In genomic region chr2:51148065-51148407, GRCm38 (mm10) we compare ENCODE assay signal across 8 mouse cellular contexts. TPM values are rescaled to one million over a fixed set of nuclear protein-coding genes. Genes with fewer than 3 reads are reported as not detected.
DNase-seq lines count a peak whose midpoint lies in the region; ATAC-seq and TF ChIP-seq lines count a peak whose summit lies in the region.

No protein-coding gene starts in this region.

- peaks cover 7% of the 10 kb centered on the region; the same call in 1 of the 2 replicates for H3K4me1 ChIP-seq in lung, postnatal 0 days (ENCODE audit: insufficient read depth, low read depth, low read length)
- peaks cover 4% of the 10 kb centered on the region for H3K4me1 ChIP-seq in limb, embryonic 11.5 days (ENCODE audit: control insufficient read depth, insufficient read depth, low read length)
- peaks cover 13% of the 10 kb centered on the region; the same call in 1 of the 2 replicates for H3K4me1 ChIP-seq in small intestine, adult 2 months (ENCODE audit: control insufficient read depth, insufficient read depth, insufficient read length, low read length)

- no peaks in the 10 kb centered on the region for H3K36me3 ChIP-seq in lung, postnatal 0 days (ENCODE audit: insufficient read depth, low read length)
- H3K36me3 ChIP-seq in limb, embryonic 11.5 days (ENCODE audit: control insufficient read depth, insufficient read depth, low read length), result no peaks in the 10 kb centered on the region
- H3K36me3 ChIP-seq in small intestine, adult 2 months (ENCODE audit: control insufficient read depth, insufficient read depth, low read length), result no peaks in the 10 kb centered on the region

- 0 out of 2 replicates have a peak, but pooled peaks have one; percentile 3 for ATAC-seq in cerebellum, adult (ENCODE audit: insufficient number of reproducible peaks, low FRiP score, low TSS enrichment)
- ATAC-seq in lung, postnatal 0 days, result peak; percentile 12
- ATAC-seq in limb, embryonic 11.5 days (ENCODE audit: insufficient number of reproducible peaks, low FRiP score, low TSS enrichment, low read depth), result peak; percentile 33; the same call in 1 of the 2 replicates

- peak overlapping the region; percentile 62 for H3K4me3 ChIP-seq in lung, postnatal 0 days (ENCODE audit: low read depth, low read length)
- peak overlapping the region; percentile 87 for H3K4me3 ChIP-seq in limb, embryonic 11.5 days (ENCODE audit: low read depth, low read length)
- peak overlapping the region; percentile 96 for H3K4me3 ChIP-seq in small intestine, adult 2 months (ENCODE audit: low read depth, low read length)

- H3K4me2 ChIP-seq in lung, postnatal 0 days (replicated peaks; ENCODE audit: low read depth, low read length), result peak overlapping the region; percentile 83
- peak overlapping the region; percentile 48 for H3K4me2 ChIP-seq in limb, embryonic 11.5 days (ENCODE audit: low read depth, severe bottlenecking)

- TF ChIP-seq CTCF in lung, postnatal 0 days (IDR thresholded peaks at IDR 0.05), result no peak
- no peak for TF ChIP-seq CTCF in small intestine, adult 2 months (IDR thresholded peaks at IDR 0.05; ENCODE audit: extremely low read depth, insufficient read length, insufficient replicate concordance, low read depth, low read length)

- H3K27me3 ChIP-seq in lung, postnatal 0 days (replicated peaks; ENCODE audit: insufficient read depth, low read length), result no peaks in the 10 kb centered on the region
- H3K27me3 ChIP-seq in limb, embryonic 11.5 days (ENCODE audit: control insufficient read depth, insufficient read depth, low read length), result no peaks in the 10 kb centered on the region
- no peaks in the 10 kb centered on the region for H3K27me3 ChIP-seq in small intestine, adult 2 months (ENCODE audit: control insufficient read depth, insufficient read depth, low read length)

- H3K27ac ChIP-seq in lung, postnatal 0 days (ENCODE audit: low read length), result peak overlapping the region; percentile 69
- H3K27ac ChIP-seq in limb, embryonic 11.5 days (replicated peaks; ENCODE audit: low read depth, low read length), result peak overlapping the region; percentile 74
- peak overlapping the region; percentile 93 for H3K27ac ChIP-seq in small intestine, adult 2 months (ENCODE audit: insufficient read depth, low read depth, low read length)

- H3K9ac ChIP-seq in lung, postnatal 0 days (replicated peaks; ENCODE audit: low read depth), result peak overlapping the region; percentile 56
- peak overlapping the region; percentile 94 for H3K9ac ChIP-seq in limb, embryonic 11.5 days (ENCODE audit: low read length)

- no peak for DNase-seq in cerebellum, postnatal 4 days (ENCODE audit: low spot score in 2 of 2)
- DNase-seq in lung, postnatal 0 days (ENCODE audit: low spot score), result no peak
- DNase-seq in lung, postnatal 4 days, result no peak
- no peak for DNase-seq in limb, embryonic 11.5 days (ENCODE audit: low spot score)
- no peak for DNase-seq in thymus, postnatal 4 days
- no peak for DNase-seq in spleen, postnatal 10 days (ENCODE audit: low spot score in 2 of 2)

- no peak for TF ChIP-seq EP300 in lung, postnatal 0 days (IDR thresholded peaks at IDR 0.05)

- H3K9me3 ChIP-seq in lung, postnatal 0 days (ENCODE audit: low read length), result no peaks in the 10 kb centered on the region
- no peaks in the 10 kb centered on the region for H3K9me3 ChIP-seq in limb, embryonic 11.5 days (ENCODE audit: control insufficient read depth, low read length)

- no peak for TF ChIP-seq POLR2A in small intestine, adult 2 months (IDR thresholded peaks at IDR 0.05; ENCODE audit: low read depth, low read length)

- WGBS in lung, postnatal 0 days, result 1% methylated on average over 20 of the region's 20 CpGs
- WGBS in limb, embryonic 11.5 days, result 1% methylated on average over 20 of the region's 20 CpGs
- WGBS in small intestine, adult 2 months, result 0% methylated on average over 20 of the region's 20 CpGs

RNA-seq across cellular contexts. Expression of gene Rnd3, which starts 0.9 kb away (rescaled TPM):
- polyA plus RNA-seq in lung, postnatal 0 days (2015; fragmentation: Nextera tagmentation; extraction: Ambion mirVana), result 22.5 and 31.3 TPM in 2 replicates
- polyA plus RNA-seq in limb, embryonic 11.5 days (2014; fragmentation: Nextera tagmentation; extraction: Ambion mirVana), result 136 and 156 TPM in 2 replicates
- 0.42 and 0.62 TPM in 2 replicates for polyA plus RNA-seq in small intestine, adult 2 months (2012; rRNA removed)

Comparison
In these comparisons a context has a peak if more than half of its experiments do, and no peak if none do; other contexts are left out.
1. RNA of gene Rnd3, which starts 0.9 kb away (polyA plus RNA-seq): 136 to 156 TPM in limb, embryonic 11.5 days and 22.5 to 31.3 TPM in lung, postnatal 0 days; 0.42 to 0.62 TPM in small intestine, adult 2 months; every median in the first group is over 10 times any median in the second.
2. Peak in every context shown above with its lines, with median percentiles within 50 percentile points of each other: ATAC-seq, H3K27ac ChIP-seq and H3K4me3 ChIP-seq.